In the genomic region with DNA sequence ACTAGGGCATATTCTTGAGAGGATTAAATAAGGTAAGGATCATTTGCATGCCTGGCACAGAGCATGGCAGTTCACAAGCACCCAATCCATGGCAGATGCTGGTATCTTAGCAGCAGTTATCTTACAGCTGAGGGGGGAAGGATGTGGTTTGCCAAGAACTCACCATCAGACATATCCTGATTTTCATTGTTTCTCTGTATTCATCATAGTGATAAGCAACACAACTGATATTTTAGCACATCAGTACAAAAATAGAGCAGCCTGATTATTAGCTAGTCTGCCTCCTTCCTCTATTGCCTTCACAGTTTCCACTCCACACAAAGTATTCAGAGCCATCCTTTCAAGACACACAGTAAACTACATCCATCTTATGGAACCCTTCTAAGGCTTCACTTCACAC, we compare ENCODE assay signal across 30 mouse cellular contexts.
"Had no signal": no experiment of that assay in that cellular context is flagged by ENCODE, and none has a peak within 500 bp of the region (broad histone marks: within the 10 kb centered on the region; RNA-seq: fewer than 3 reads in every experiment).

No protein-coding gene starts in this region.

- H3K36me3 ChIP-seq: heart, embryonic 12.5 days; heart, embryonic 13.5 days; heart, embryonic 15.5 days; hindbrain, embryonic 10.5 days; hindbrain, embryonic 12.5 days; hindbrain, embryonic 13.5 days; hindbrain, embryonic 15.5 days; intestine, embryonic 15.5 days; kidney, embryonic 15.5 days had no signal

- H3K27ac ChIP-seq: heart, embryonic 13.5 days; heart, embryonic 15.5 days; hindbrain, embryonic 10.5 days; hindbrain, embryonic 12.5 days; hindbrain, embryonic 13.5 days; hindbrain, embryonic 14.5 days; hindbrain, embryonic 15.5 days; hindbrain, postnatal 0 days; intestine, embryonic 15.5 days; kidney, embryonic 15.5 days; kidney, postnatal 0 days; layer of hippocampus, adult 2 months; left cerebral cortex, adult 2 months had no signal

- H3K4me1 ChIP-seq: heart, embryonic 12.5 days; heart, embryonic 13.5 days; heart, embryonic 15.5 days; hindbrain, embryonic 10.5 days; hindbrain, embryonic 12.5 days; hindbrain, embryonic 13.5 days; hindbrain, embryonic 15.5 days; intestine, embryonic 15.5 days; kidney, embryonic 15.5 days had no signal

- DNase-seq: heart, postnatal 10 days; heart, postnatal 14 days; heart, postnatal 36 days; heart, postnatal 4 days; kidney, adult 11 months; kidney, adult 18-20 months; kidney, adult 2 months; kidney, adult 8-10 months; kidney, adult 9 months; kidney, postnatal 10 days; kidney, postnatal 14 days; kidney, postnatal 25 days; kidney, postnatal 36 days; kidney, postnatal 4 days; layer of hippocampus, adult 9-11 months; layer of hippocampus, postnatal 36 days had no signal

- H3K9me3 ChIP-seq: heart, embryonic 12.5 days; heart, embryonic 15.5 days; hindbrain, embryonic 13.5 days; hindbrain, embryonic 15.5 days; intestine, embryonic 15.5 days; kidney, embryonic 15.5 days had no signal

- H3K9ac ChIP-seq: heart, embryonic 12.5 days; heart, embryonic 13.5 days; heart, embryonic 15.5 days; hindbrain, embryonic 12.5 days; hindbrain, embryonic 13.5 days; hindbrain, embryonic 14.5 days; hindbrain, embryonic 15.5 days; intestine, embryonic 15.5 days; kidney, embryonic 15.5 days had no signal

- H3K4me3 ChIP-seq: heart, embryonic 12.5 days; heart, embryonic 13.5 days; heart, embryonic 15.5 days; hindbrain, embryonic 10.5 days; hindbrain, embryonic 12.5 days; hindbrain, embryonic 13.5 days; hindbrain, embryonic 15.5 days; intestine, embryonic 15.5 days; kidney, embryonic 15.5 days; layer of hippocampus, adult 2 months; left cerebral cortex, adult 2 months had no signal

- H3K27me3 ChIP-seq: heart, embryonic 12.5 days; heart, embryonic 13.5 days; heart, embryonic 15.5 days; hindbrain, embryonic 12.5 days; hindbrain, embryonic 13.5 days; hindbrain, embryonic 15.5 days; intestine, embryonic 15.5 days; kidney, embryonic 15.5 days had no signal
